Mouse (Mus musculus): ENCODE measurements around the gene Ccdc62. TPM values are rescaled to one million over a fixed set of nuclear protein-coding genes. Genes with fewer than 3 reads are reported as not detected.
A peak's percentile ranks its signal among the peaks of the same experiment; 100 is the strongest.

Gene Ccdc62
- total and polyA plus RNA-seq, 3 experiments: 7.5 to 13.4 TPM; not detected in 1

- no peak for TF ChIP-seq E2F4 (IDR thresholded peaks at IDR 0.05; ENCODE audit: borderline replicate concordance, low read depth, low read length)
- TF ChIP-seq USF1 (IDR thresholded peaks at IDR 0.05; ENCODE audit: low read depth, low read length): peak; percentile 59
These were observed 26.3 kb upstream of the Ccdc62 start (continued) for GRCm38 (mm10) chr5:123904059-123904672.

GRCm38 (mm10) chr5:123906146-123906975 lies 24.1 kb upstream of the Ccdc62 start:
- TF ChIP-seq CHD2 (IDR thresholded peaks at IDR 0.05; ENCODE audit: low read length) (no peak), E2F4 (IDR thresholded peaks at IDR 0.05; ENCODE audit: borderline replicate concordance, low read depth, low read length) (no peak), POLR2A (IDR thresholded peaks at IDR 0.05; ENCODE audit: control insufficient read depth in 1 of 2, insufficient read depth in 1 of 2, low read depth in 1 of 2, low read length in 2 of 2, poor library complexity in 1 of 2) (no peak), POLR2AphosphoS5 (IDR thresholded peaks at IDR 0.05; ENCODE audit: borderline replicate concordance, low read depth, low read length) (no peak), POLR2AphosphoS2 (IDR thresholded peaks at IDR 0.05; ENCODE audit: low read length) (peak; percentile 12; the same call in 1 of the 2 replicates), MYC (IDR thresholded peaks at IDR 0.05; ENCODE audit: low read depth, low read length) (0 out of 2 replicates have a peak, but pooled peaks have one; percentile 30), RAD21 (IDR thresholded peaks at IDR 0.05; ENCODE audit: low read depth, low read length) (no peak), CHD1 (IDR thresholded peaks at IDR 0.05; ENCODE audit: low read depth, low read length) (no peak), MEF2A (IDR thresholded peaks at IDR 0.05; ENCODE audit: extremely low read depth, insufficient replicate concordance, low read depth, low read length, poor library complexity, severe bottlenecking) (no peak), CTCF (IDR thresholded peaks at IDR 0.05 in 2 of 3, conservative IDR thresholded peaks at IDR 0.05 in 1 of 3; ENCODE audit: control insufficient read depth in 1 of 3, insufficient read depth in 1 of 3, low read depth in 2 of 3, low read length in 3 of 3, poor library complexity in 1 of 3, severe bottlenecking in 1 of 3) (no peak), MAX (IDR thresholded peaks at IDR 0.05; ENCODE audit: low read length) (no peak), ETS1 (IDR thresholded peaks at IDR 0.05; ENCODE audit: low read depth, low read length) (0 out of 2 replicates have a peak, but pooled peaks have one; percentile 24), MAZ (IDR thresholded peaks at IDR 0.05; ENCODE audit: low read depth, low read length) (0 out of 2 replicates have a peak, but pooled peaks have one; percentile 58), ZMIZ1 (IDR thresholded peaks at IDR 0.05; ENCODE audit: low read depth, low read length) (peak; percentile 37; the same call in 1 of the 2 replicates), BHLHE40 (IDR thresholded peaks at IDR 0.05; ENCODE audit: borderline replicate concordance, low read depth, low read length) (no peak), NRF1 (IDR thresholded peaks at IDR 0.05; ENCODE audit: insufficient read depth, low read depth, low read length, poor library complexity, severe bottlenecking) (no peak), ELF1 (IDR thresholded peaks at IDR 0.05; ENCODE audit: low read depth, low read length) (no peak), MYB (IDR thresholded peaks at IDR 0.05; ENCODE audit: low read depth, low read length) (no peak), SIN3A (IDR thresholded peaks at IDR 0.05; ENCODE audit: low read length) (peak; percentile 49), TAL1 (IDR thresholded peaks at IDR 0.05; ENCODE audit: low read length) (no peak), NELFE (IDR thresholded peaks at IDR 0.05; ENCODE audit: low read depth, low read length) (peak; percentile 34; the same call in 1 of the 2 replicates), ZNF384 (IDR thresholded peaks at IDR 0.05; ENCODE audit: low read depth, low read length) (0 out of 2 replicates have a peak, but pooled peaks have one; percentile 6)
- H3K9me3 ChIP-seq (replicated peaks; ENCODE audit: insufficient read depth, low read length): no peaks in the 10 kb centered on the region
- H3K9ac ChIP-seq (ENCODE audit: control insufficient read depth, low read depth, low read length, poor library complexity, severe bottlenecking): peak overlapping the region; percentile 50
- H3K27me3 ChIP-seq (ENCODE audit: control insufficient read depth in 1 of 2, insufficient read depth in 2 of 2, low read length in 2 of 2): no peaks in the 10 kb centered on the region
- H3K36me3 ChIP-seq (ENCODE audit: control insufficient read depth in 1 of 2, insufficient read depth in 2 of 2, low read length in 2 of 2): peaks cover 3 to 15% of the 10 kb centered on the region in 2 experiments
- H3K27ac ChIP-seq (ENCODE audit: control insufficient read depth, low read depth, low read length): no peak overlapping the region
- H3K79me2 ChIP-seq (ENCODE audit: control insufficient read depth, insufficient read depth, low read length, poor library complexity): peaks cover 36% of the 10 kb centered on the region
- DNase-seq (ENCODE audit: low read depth, low spot score): no peak
- peak overlapping the region; percentile 14 to 56; a peak in 3 of 4 replicates for H3K4me3 ChIP-seq (ENCODE audit: control insufficient read depth in 1 of 2, insufficient read depth in 1 of 2, low read depth in 2 of 2, low read length in 2 of 2)
- H3K4me1 ChIP-seq (ENCODE audit: control insufficient read depth in 1 of 2, insufficient read depth in 2 of 2, low read length in 2 of 2): peaks cover 0 to 19% of the 10 kb centered on the region in 2 experiments; a peak in 3 of 4 replicates

All from MEL (cell line).